Mouse (Mus musculus) liver, postnatal 0 days (tissue): ENCODE results near the gene Btbd9. TPM values are rescaled to one million over a fixed set of nuclear protein-coding genes. Genes with fewer than 3 reads are reported as not detected.

ENCODE experiments used
- ATAC-seq: fragments of 200-750 bp; cut with Nextera tagmentation; 2 replicates; pipeline ENCODE4 v1.8.0; 2017; ENCODE audit warnings: mild to moderate bottlenecking, moderate library complexity
- DNase-seq: peaks from one replicate; pipeline ENCODE4 v3.0.0-alpha.2; 2016
- H3K27ac ChIP-seq: fragments of 300-500 bp; sonication (generic); 2 replicates; pipeline ENCODE4 v1.5.1; 2014; ENCODE audit warnings: antibody characterized with exemption, moderate library complexity, mild to moderate bottlenecking, low read depth
- H3K27me3 ChIP-seq: fragments of 300-500 bp; sonication (generic); 2 replicates; pipeline ENCODE4 v1.6.1; 2014; ENCODE audit warnings: low read length, control low read depth, mixed read lengths; ENCODE audit not compliant: insufficient read depth
- H3K36me3 ChIP-seq: fragments of 300-500 bp; sonication (generic); replicated peaks from 2 replicates; pipeline ENCODE4 v1.6.1; 2014; ENCODE audit warnings: mild to moderate bottlenecking, control low read depth, low read length, moderate library complexity, mixed read lengths; ENCODE audit not compliant: insufficient read depth
- H3K4me1 ChIP-seq: fragments of 300-500 bp; sonication (generic); 2 replicates; pipeline ENCODE4 v1.6.1; 2014; ENCODE audit warnings: antibody characterized with exemption, mild to moderate bottlenecking, control low read depth; ENCODE audit not compliant: insufficient read depth
- H3K4me2 ChIP-seq: fragments of 300-500 bp; sonication (generic); 2 replicates; pipeline ENCODE4 v1.6.1; 2014; ENCODE audit warnings: low read depth, mild to moderate bottlenecking, low read length, moderate library complexity, mixed read lengths
- H3K4me3 ChIP-seq: fragments of 300-500 bp; sonication (generic); 2 replicates; pipeline ENCODE4 v1.5.1; 2014; ENCODE audit warnings: low read depth, low read length
- H3K9ac ChIP-seq: fragments of 300-500 bp; sonication (generic); replicated peaks from 2 replicates; pipeline ENCODE4 v1.6.1; 2014; ENCODE audit warnings: mild to moderate bottlenecking, moderate library complexity
- H3K9me3 ChIP-seq: fragments of 300-500 bp; sonication (generic); 2 replicates; pipeline ENCODE4 v1.6.1; 2016; ENCODE audit warnings: mild to moderate bottlenecking, control low read depth, low read length, mixed read lengths
- CTCF ChIP-seq: sonication (generic); IDR thresholded peaks from 2 replicates; pipeline ENCODE4 v1.5.1; 2016; ENCODE audit warnings: antibody characterized with exemption, low read depth
- EP300 ChIP-seq: IDR thresholded peaks from 2 replicates; pipeline ENCODE4 v1.6.1; 2016; ENCODE audit warnings: antibody characterized with exemption, low read depth, mild to moderate bottlenecking
- WGBS: fragments of 180-500 bp; shearing (Covaris S2); extraction: QIAGEN DNeasy Blood & Tissue Kit; methylation state at CpG from one replicate; pipeline ENCODE4 v1.1.7; 2014; ENCODE audit not compliant: insufficient replicate concordance; 5-methylcytosine and 5-hydroxymethylcytosine counted together
- polyA plus RNA-seq: library from polyadenylated mRNA; unstranded; fragments of >200 nt; fragmentation: Nextera tagmentation; extraction: Ambion mirVana; gene quantifications from 2 replicates; pipeline ENCODE4 v1.2.1, GENCODE M21; 2015

Btbd9 gene
- polyA plus RNA-seq, 1 experiment from 2014 or later = 16.5 TPM

DNA sequence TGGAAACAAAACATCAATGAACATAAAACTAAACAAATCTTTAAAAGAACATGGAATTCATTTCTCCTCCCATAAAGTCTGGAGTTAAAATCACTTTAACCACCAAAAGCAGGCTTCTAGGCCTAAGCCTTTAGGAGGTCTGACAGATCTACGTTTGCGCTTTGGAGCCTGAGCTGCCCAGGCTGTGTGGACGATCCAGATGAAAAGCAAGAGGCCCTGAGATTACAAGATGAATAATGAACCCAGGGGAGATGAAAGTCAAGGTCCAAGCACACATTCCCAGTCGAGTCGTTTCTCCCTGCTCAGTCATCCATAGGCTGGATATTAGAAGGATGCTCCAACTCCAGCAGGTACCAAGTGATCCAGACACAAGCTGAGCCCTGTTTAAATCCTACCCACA is 39.6 kb downstream of the Btbd9 start:
- Histone ChIP-seq H3K9ac (no peak overlapping the region), H3K27me3 (no peaks in the 10 kb centered on the region), H3K4me2 (no peak overlapping the region), H3K4me1 (no peaks in the 10 kb centered on the region), H3K27ac (no peak overlapping the region), H3K9me3 (no peaks in the 10 kb centered on the region), H3K36me3 (no peaks in the 10 kb centered on the region), H3K4me3 (no peak overlapping the region)
- 82% methylated on average over 5 of the region's 5 CpGs for WGBS
- no peak for TF ChIP-seq CTCF
- TF ChIP-seq EP300 = no peak
- no peak for DNase-seq
- ATAC-seq = no peak

DNA sequence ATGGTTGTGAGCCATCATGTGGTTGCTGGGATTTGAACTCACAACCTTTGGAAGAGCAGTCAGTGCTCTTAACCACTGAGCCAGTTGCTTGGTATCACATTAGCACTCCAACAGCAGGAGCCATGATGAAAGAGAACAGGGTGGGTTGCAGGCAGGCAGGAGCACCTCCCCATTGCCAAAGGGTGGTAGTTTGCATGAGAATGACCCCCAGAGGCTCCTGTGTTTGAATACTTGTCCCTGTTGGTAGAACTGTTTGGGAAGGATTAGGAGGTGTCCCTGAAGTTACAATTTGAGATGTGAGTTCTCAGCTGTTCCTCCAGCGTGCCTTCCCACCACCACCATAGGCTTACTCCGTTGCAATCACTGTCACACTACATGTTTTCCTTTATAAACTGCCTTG is 43.2 kb downstream of the Btbd9 start:
- DNase-seq (no peak), ATAC-seq (no peak)
- no peak overlapping the region for H3K9ac ChIP-seq
- H3K27ac ChIP-seq = no peak overlapping the region
- no peak overlapping the region for H3K4me2 ChIP-seq
- H3K36me3 ChIP-seq = no peaks in the 10 kb centered on the region
- no peak overlapping the region for H3K4me3 ChIP-seq
- TF ChIP-seq CTCF (no peak), EP300 (no peak)
- H3K4me1 ChIP-seq = no peaks in the 10 kb centered on the region
- WGBS = 84% methylated on average over 2 of the region's 2 CpGs
- H3K27me3 ChIP-seq = no peaks in the 10 kb centered on the region
- no peaks in the 10 kb centered on the region for H3K9me3 ChIP-seq

DNA sequence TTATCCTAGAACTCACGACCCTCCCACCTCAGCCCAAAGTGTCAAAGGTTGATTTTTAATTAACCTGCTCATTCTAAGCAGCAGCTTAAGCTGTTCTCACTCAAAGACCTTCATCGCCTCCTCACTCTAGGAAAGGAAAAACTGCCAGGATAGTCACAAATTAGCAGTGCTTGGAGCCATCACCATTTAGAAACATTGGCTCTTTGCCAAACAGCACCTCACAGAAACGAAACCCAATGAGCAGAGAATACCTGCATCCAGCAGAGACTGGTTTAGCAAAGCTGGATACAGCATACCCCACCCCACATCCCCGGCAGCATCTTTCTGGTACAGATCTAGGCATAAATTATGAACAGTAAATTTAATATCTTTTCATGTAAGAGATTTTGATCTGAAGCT is 45.7 kb downstream of the Btbd9 start:
- Histone ChIP-seq H3K36me3 (peaks cover 2% of the 10 kb centered on the region; the same call in 1 of the 2 replicates), H3K27me3 (no peaks in the 10 kb centered on the region), H3K4me3 (no peak overlapping the region), H3K27ac (no peak overlapping the region), H3K9me3 (no peaks in the 10 kb centered on the region), H3K4me2 (no peak overlapping the region), H3K9ac (no peak overlapping the region), H3K4me1 (no peaks in the 10 kb centered on the region)
- TF ChIP-seq EP300 = no peak
- TF ChIP-seq CTCF = no peak
- WGBS = 68% methylated on average over 4 of the region's 4 CpGs
- ATAC-seq (no peak), DNase-seq (no peak)

DNA sequence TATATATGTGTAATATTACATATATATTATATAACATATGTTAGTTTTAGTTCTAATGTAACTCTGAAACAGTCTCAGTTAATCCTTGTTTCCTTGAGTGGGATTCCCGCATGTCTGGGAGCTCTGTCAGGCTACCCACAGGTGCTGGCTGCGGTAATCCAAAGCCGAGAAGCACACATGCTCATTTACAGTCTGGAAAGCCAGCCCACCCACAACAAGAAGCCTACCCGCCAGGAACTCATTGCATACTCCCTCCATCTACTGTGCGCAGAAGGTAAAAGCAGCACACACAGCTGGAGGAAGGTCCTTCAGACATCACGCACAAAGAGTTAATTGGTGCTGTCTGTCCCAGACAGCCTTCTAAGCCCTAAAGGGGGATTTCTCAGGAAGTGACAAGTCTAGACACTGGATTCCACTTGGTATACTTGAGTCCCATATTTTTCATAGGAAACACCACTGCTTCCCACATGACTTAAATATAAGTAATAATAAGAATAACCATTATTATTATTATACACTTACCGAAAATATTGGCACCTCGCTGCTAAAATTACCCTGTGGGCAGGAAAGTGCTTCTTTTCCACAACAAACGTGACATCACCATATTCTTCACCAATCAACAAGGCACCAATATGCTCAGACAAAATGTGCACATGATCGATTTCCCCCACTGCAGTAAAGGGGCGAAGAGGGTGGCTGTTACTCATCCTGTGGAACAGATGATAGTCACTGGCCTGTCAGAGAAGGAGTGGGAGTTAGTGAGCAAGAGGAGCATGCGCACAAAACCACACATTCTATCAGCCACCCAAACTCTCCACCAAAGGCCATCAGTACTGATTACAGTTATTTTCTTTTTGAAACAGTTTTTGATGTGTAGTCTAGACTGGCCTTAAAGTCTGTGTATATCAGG is 46.4 kb downstream of the Btbd9 start:
- H3K9me3 ChIP-seq = no peaks in the 10 kb centered on the region
- 84% methylated on average over 12 of the region's 12 CpGs for WGBS
- H3K36me3 ChIP-seq = peaks cover 2% of the 10 kb centered on the region; the same call in 1 of the 2 replicates
- ATAC-seq (no peak), DNase-seq (no peak)
- H3K9ac ChIP-seq = no peak overlapping the region
- no peaks in the 10 kb centered on the region for H3K27me3 ChIP-seq
- no peak for TF ChIP-seq EP300
- no peak for TF ChIP-seq CTCF
- no peaks in the 10 kb centered on the region; the same call in 1 of the 2 replicates for H3K4me1 ChIP-seq
- H3K4me3 ChIP-seq = no peak overlapping the region
- H3K27ac ChIP-seq = no peak overlapping the region
- no peak overlapping the region for H3K4me2 ChIP-seq

DNA sequence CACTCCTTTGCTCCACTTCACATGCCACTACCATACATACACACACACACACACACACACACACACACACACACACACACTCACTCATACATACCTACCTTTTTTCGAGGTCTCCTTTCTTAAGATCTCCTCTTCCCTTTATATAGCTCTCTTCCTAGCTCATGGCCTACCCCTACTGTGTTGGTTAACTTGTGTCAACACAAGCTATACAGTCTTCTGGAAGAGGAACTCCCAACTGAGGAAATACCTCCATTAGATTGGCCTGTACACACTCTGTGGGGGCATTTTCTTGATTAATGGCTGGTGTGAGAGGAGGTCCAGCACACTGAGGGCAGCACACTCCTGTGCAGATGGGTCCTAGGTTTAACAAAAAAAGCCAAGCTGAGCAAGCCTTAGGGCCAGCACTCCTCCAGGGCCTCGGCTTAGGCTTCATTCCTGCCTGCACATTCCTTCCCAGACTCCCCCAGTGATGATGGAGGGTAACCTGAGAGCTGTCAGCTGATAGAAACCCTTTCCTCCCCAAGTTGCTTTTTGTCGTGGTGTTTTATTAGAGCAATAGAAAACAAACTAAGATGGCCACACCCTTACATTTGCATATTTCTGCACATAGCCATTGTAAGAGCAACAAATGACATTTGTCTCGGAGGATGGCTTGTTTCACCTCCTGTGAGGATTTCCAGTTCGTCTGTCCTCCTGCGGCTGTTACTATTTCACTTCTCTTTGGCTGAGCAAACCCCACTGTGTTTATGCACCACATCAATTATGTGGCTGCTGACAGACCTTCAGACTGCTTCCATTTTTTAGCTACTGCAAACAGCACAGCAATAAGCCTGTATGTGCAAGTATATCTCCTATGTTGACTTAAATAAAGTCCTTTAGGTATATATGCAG is 50.6 kb downstream of the Btbd9 start:
- TF ChIP-seq EP300 (no peak), CTCF (no peak)
- Histone ChIP-seq H3K9me3 (no peaks in the 10 kb centered on the region), H3K4me1 (peaks cover 6% of the 10 kb centered on the region; the same call in 1 of the 2 replicates), H3K36me3 (peaks cover 4% of the 10 kb centered on the region; the same call in 1 of the 2 replicates), H3K27me3 (no peaks in the 10 kb centered on the region), H3K4me3 (no peak overlapping the region), H3K9ac (no peak overlapping the region), H3K27ac (no peak overlapping the region), H3K4me2 (no peak overlapping the region)
- DNase-seq (no peak), ATAC-seq (no peak)
- WGBS = 53% methylated on average over 6 of the region's 6 CpGs

DNA sequence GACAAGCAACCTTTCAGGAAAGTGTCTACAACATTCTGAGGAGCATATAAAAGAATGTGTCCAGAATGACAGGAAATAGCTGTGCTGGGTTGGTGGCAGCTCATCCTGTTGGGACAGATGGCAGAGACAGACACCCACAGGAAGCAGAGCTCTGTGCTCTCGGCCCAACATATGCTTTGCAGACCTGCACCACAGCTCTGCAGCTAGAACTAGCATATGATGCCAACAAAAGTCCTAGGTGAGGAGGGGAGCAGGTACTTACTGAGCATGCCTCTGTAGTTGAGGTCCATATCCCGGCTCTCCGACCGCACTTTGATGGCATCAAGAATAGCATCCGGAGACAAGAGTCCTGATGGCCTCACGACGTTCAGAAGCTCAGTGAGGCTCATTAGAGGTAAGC is 51.8 kb downstream of the Btbd9 start:
- no peak overlapping the region for H3K27ac ChIP-seq
- WGBS = 49% methylated on average over 7 of the region's 7 CpGs
- no peak for TF ChIP-seq EP300
- no peak for TF ChIP-seq CTCF
- no peaks in the 10 kb centered on the region for H3K9me3 ChIP-seq
- peaks cover 4% of the 10 kb centered on the region; the same call in 1 of the 2 replicates for H3K36me3 ChIP-seq
- no peak overlapping the region for H3K4me2 ChIP-seq
- ATAC-seq (no peak), DNase-seq (no peak)
- H3K27me3 ChIP-seq = no peaks in the 10 kb centered on the region
- no peak overlapping the region for H3K9ac ChIP-seq
- peaks cover 6% of the 10 kb centered on the region; the same call in 1 of the 2 replicates for H3K4me1 ChIP-seq
- H3K4me3 ChIP-seq = no peak overlapping the region
